Mouse (Mus musculus) C2C12 (cell line): ENCODE data around the gene Slit3. TPM values are rescaled to one million over a fixed set of nuclear protein-coding genes. Genes with fewer than 3 reads are reported as not detected.
A peak's percentile ranks its signal among the peaks of the same experiment; 100 is the strongest.

ENCODE experiments used
- H3K27me3 ChIP-seq: one replicate; pipeline ENCODE4 v1.6.1; 2011; ENCODE audit not compliant: control insufficient read depth, insufficient read depth, insufficient read length
- H3K36me3 ChIP-seq: one replicate; pipeline ENCODE4 v1.6.1; 2011; ENCODE audit not compliant: control insufficient read depth, insufficient read depth
- H3K4me3 ChIP-seq: one replicate; pipeline ENCODE4 v1.5.1; 2011; ENCODE audit warnings: mild to moderate bottlenecking, control low read depth; ENCODE audit not compliant: poor library complexity, insufficient read depth, severe bottlenecking
- H3K79me2 ChIP-seq: one replicate; pipeline ENCODE4 v1.6.1; 2011; ENCODE audit not compliant: control insufficient read depth, insufficient read depth
- H3K79me3 ChIP-seq: one replicate; pipeline ENCODE4 v1.6.1; 2011; ENCODE audit warnings: low read depth, control low read depth
- H3ac ChIP-seq: one replicate; pipeline ENCODE3; 2011; ENCODE audit warnings: low read depth; ENCODE audit not compliant: control insufficient read depth, insufficient read length
- CEBPB ChIP-seq: IDR thresholded peaks from one replicate; pipeline ENCODE4 v1.6.1; 2011; ENCODE audit warnings: low read depth, mild to moderate bottlenecking, control low read depth, moderate library complexity
- CTCF ChIP-seq: IDR thresholded peaks from one replicate; pipeline ENCODE4 v1.5.1; 2011; ENCODE audit not compliant: control insufficient read depth, insufficient read depth, insufficient read length
- FOSL1 ChIP-seq: IDR thresholded peaks from one replicate; pipeline ENCODE4 v1.8.0; 2011; ENCODE audit warnings: mild to moderate bottlenecking, low read length; ENCODE audit not compliant: poor library complexity, insufficient read depth, severe bottlenecking
- MAX ChIP-seq: IDR thresholded peaks from one replicate; pipeline ENCODE4 v1.6.1; 2011; ENCODE audit warnings: mild to moderate bottlenecking, control low read depth
- MYOD1 ChIP-seq: IDR thresholded peaks from one replicate; pipeline ENCODE4 v1.6.1; 2011; ENCODE audit warnings: low read depth; ENCODE audit not compliant: control insufficient read depth, insufficient read length
- MYOG ChIP-seq: IDR thresholded peaks from one replicate; pipeline ENCODE4 v1.6.1; 2011; ENCODE audit not compliant: control insufficient read depth, insufficient read length; ENCODE audit errors: extremely low read depth
- USF1 ChIP-seq: IDR thresholded peaks from one replicate; pipeline ENCODE4 v1.6.1; 2011; ENCODE audit warnings: low read depth, mild to moderate bottlenecking, control low read depth, moderate library complexity
- polyA plus RNA-seq: library from polyadenylated mRNA; unstranded; fragments of >200 nt; fragmentation: generic; extraction: Trizol; gene quantifications from one replicate; pipeline ENCODE4 v1.2.1, GENCODE M21; 2012; ENCODE audit warnings: missing spikeins

The Slit3 gene
- polyA plus RNA-seq, 1 experiment = not detected

- TF ChIP-seq MYOG = no peak
- peak; percentile 13 for TF ChIP-seq MYOD1
- Histone ChIP-seq H3K79me3 (no peaks in the 10 kb centered on the region), H3K79me2 (no peaks in the 10 kb centered on the region), H3K36me3 (no peaks in the 10 kb centered on the region), H3K27me3 (peaks cover 3% of the 10 kb centered on the region), H3ac (no peak overlapping the region), H3K4me3 (no peak overlapping the region)
Measured at GRCm38 (mm10) chr11:35624515-35625270, 503.7 kb downstream of the Slit3 start.

DNA sequence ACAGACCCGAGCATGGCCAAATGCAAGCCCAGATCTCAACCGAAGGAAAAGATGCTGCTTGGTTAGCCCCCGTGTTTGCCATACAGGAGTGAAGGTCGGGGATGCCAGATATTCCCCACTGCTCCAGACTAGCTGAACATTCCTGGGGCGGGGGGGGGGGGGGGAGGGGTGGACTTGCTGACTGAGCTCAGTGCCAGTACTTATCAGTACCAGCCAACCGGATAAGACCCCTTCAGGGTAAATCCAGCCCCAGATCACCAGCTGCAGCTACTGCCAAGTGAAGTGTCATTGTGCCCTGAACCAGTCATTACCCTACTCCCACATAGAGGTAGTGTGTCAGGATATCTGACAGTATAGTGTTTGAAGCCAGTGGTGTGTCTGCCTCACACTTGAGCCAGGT is 504.6 kb downstream of the Slit3 start:
- Histone ChIP-seq H3K27me3 (peaks cover 3% of the 10 kb centered on the region), H3K79me3 (no peaks in the 10 kb centered on the region), H3K79me2 (no peaks in the 10 kb centered on the region)

DNA sequence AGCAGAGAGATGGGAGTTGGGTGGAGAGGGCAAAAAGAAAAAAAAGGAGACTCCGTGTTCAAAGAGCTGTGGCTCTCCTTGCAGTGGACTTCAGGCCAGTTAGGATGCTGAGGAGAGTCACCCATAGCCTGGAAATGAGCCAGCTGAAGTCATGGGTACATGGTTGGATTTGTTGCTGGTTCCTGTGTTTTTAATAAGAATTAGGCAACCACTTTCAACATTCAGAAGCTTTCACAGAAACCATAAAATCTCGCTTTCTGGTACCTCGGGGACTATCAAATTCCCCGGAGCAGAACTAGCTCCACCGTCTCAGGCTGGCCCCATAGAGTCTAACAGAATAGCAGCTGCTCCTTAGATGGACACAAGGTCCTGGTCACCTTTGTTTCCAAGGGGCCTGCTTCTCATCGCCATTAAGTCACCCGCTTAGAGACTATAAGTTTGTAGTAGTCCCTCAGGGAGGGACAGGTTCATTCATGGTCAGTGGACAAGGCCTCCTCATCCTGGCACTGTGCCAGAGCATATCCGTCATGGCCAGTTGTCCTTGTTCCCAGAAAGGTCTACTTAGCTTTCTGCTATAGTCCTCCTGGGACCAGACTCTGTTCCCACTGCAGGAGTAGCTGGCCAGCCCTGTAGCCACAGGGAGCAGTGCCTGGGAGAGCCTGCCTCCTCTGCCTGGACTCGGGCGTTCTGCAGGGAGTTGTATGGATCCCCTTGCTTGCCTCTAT is 505.3 kb downstream of the Slit3 start:
- Histone ChIP-seq H3K79me3 (no peaks in the 10 kb centered on the region), H3K36me3 (no peaks in the 10 kb centered on the region), H3K4me3 (no peak overlapping the region), H3ac (no peak overlapping the region), H3K27me3 (peaks cover 3% of the 10 kb centered on the region), H3K79me2 (no peaks in the 10 kb centered on the region)
- TF ChIP-seq MYOG = no peak
- TF ChIP-seq MAX = no peak
- no peak for TF ChIP-seq USF1
- no peak for TF ChIP-seq FOSL1
- no peak for TF ChIP-seq MYOD1
- no peak for TF ChIP-seq CEBPB
- TF ChIP-seq CTCF = no peak

More for the DNA sequence above, 504.6 kb downstream of the Slit3 start:
- no peaks in the 10 kb centered on the region for H3K36me3 ChIP-seq
- no peak overlapping the region for H3ac ChIP-seq
- no peak for TF ChIP-seq MYOG
- no peak for TF ChIP-seq CEBPB
- TF ChIP-seq USF1 = no peak
- no peak for TF ChIP-seq FOSL1
- no peak for TF ChIP-seq MAX
- no peak for TF ChIP-seq CTCF
- TF ChIP-seq MYOD1 = no peak
- no peak overlapping the region for H3K4me3 ChIP-seq

DNA sequence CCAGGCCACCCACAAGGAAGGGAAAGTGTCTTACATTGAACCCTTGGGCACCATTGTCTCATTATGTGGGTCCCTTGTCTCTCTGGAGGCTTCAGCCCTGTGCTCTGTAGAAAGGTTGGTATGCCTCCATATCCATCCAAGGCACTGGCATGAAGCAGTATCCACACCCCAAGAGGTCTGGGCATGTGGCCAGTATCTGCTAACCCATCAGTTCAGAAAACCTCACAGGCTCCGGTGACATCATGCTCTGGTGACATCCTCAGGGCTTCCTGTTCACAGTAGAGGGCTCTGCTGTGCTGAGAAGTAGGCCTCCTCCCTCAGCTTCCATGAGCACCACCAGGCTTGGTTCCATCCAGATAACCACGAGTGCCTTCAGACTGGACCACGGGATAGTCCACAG is 506.8 kb downstream of the Slit3 start:
- Histone ChIP-seq H3K4me3 (no peak overlapping the region), H3K79me2 (no peaks in the 10 kb centered on the region), H3K27me3 (peaks cover 3% of the 10 kb centered on the region), H3K36me3 (no peaks in the 10 kb centered on the region), H3ac (no peak overlapping the region), H3K79me3 (no peaks in the 10 kb centered on the region)
- TF ChIP-seq MYOD1 (no peak), CEBPB (no peak), MAX (no peak), CTCF (no peak), FOSL1 (no peak), MYOG (no peak), USF1 (no peak)

GRCm38 (mm10) chr11:35632262-35632661 is 511.2 kb downstream of the Slit3 start:
- Histone ChIP-seq H3K79me3 (no peaks in the 10 kb centered on the region), H3K4me3 (no peak overlapping the region), H3K36me3 (no peaks in the 10 kb centered on the region), H3ac (no peak overlapping the region), H3K27me3 (no peaks in the 10 kb centered on the region), H3K79me2 (no peaks in the 10 kb centered on the region)
- no peak for TF ChIP-seq USF1
- TF ChIP-seq CTCF = no peak
- TF ChIP-seq MYOG = no peak
- no peak for TF ChIP-seq MAX
- no peak for TF ChIP-seq CEBPB
- no peak for TF ChIP-seq MYOD1
- TF ChIP-seq FOSL1 = no peak
